Mouse (Mus musculus) MEL (cell line): Measurements from ENCODE around the gene 4930404N11Rik.

Source experiments
- CTCF ChIP-seq, 3 experiments: IDR thresholded peaks in 2 of 3; conservative IDR thresholded peaks in 1 of 3; 2 replicates each; pipeline ENCODE4 v1.5.1; 2011 to 2012; ENCODE audit warnings: low read length in 3 of 3, low read depth in 2 of 3, mild to moderate bottlenecking in 2 of 3, improper control_type of control experiment in 1 of 3, inconsistent platforms in 1 of 3, mixed read lengths in 1 of 3, moderate library complexity in 1 of 3; ENCODE audit not compliant: control insufficient read depth in 1 of 3, insufficient read depth in 1 of 3, poor library complexity in 1 of 3, severe bottlenecking in 1 of 3
- EP300 ChIP-seq, 2 experiments: IDR thresholded peaks; 2 replicates each; pipeline ENCODE4 v1.6.1; 2011; ENCODE audit warnings: improper control_type of control experiment in 2 of 2, low read length in 2 of 2, low read depth in 1 of 2, mild to moderate bottlenecking in 1 of 2
- GATA1 ChIP-seq: IDR thresholded peaks from 2 replicates; pipeline ENCODE4 v1.6.1; 2011; ENCODE audit warnings: low read depth, low read length, improper control_type of control experiment
- MAZ ChIP-seq: IDR thresholded peaks from 2 replicates; pipeline ENCODE4 v1.6.1; 2012; ENCODE audit warnings: low read depth, mild to moderate bottlenecking, inconsistent platforms, low read length, improper control_type of control experiment
- NELFE ChIP-seq: IDR thresholded peaks from 2 replicates; pipeline ENCODE4 v1.6.1; 2011; ENCODE audit warnings: low read depth, low read length, improper control_type of control experiment
- NRF1 ChIP-seq: IDR thresholded peaks from 2 replicates; pipeline ENCODE4 v1.6.1; 2014; ENCODE audit warnings: low read depth, mild to moderate bottlenecking, inconsistent platforms, low read length, improper control_type of control experiment, moderate library complexity; ENCODE audit not compliant: poor library complexity, insufficient read depth, severe bottlenecking
- POLR2A ChIP-seq, 2 experiments: IDR thresholded peaks; 2 replicates each; pipeline ENCODE4 v1.6.1; 2011 to 2012; ENCODE audit warnings: low read length in 2 of 2, mild to moderate bottlenecking in 2 of 2, control low read depth in 1 of 2, improper control_type of control experiment in 1 of 2, low read depth in 1 of 2, moderate library complexity in 1 of 2; ENCODE audit not compliant: control insufficient read depth in 1 of 2, insufficient read depth in 1 of 2, poor library complexity in 1 of 2
- TCF12 ChIP-seq: IDR thresholded peaks from 2 replicates; pipeline ENCODE4 v1.6.1; 2014; ENCODE audit warnings: low read depth, mild to moderate bottlenecking, inconsistent platforms, low read length, improper control_type of control experiment, moderate library complexity
- UBTF ChIP-seq: IDR thresholded peaks from 2 replicates; pipeline ENCODE4 v1.6.1; 2012; ENCODE audit warnings: low read depth, mild to moderate bottlenecking, inconsistent platforms, low read length, improper control_type of control experiment, moderate library complexity, borderline replicate concordance; ENCODE audit not compliant: insufficient read depth
- ZC3H11A ChIP-seq: IDR thresholded peaks from 2 replicates; pipeline ENCODE4 v1.6.1; 2012; ENCODE audit warnings: low read depth, mild to moderate bottlenecking, inconsistent platforms, low read length, improper control_type of control experiment

- no peak for TF ChIP-seq EP300 (IDR thresholded peaks at IDR 0.05; ENCODE audit: low read depth in 1 of 2, low read length in 2 of 2)
- TF ChIP-seq POLR2A (IDR thresholded peaks at IDR 0.05; ENCODE audit: control insufficient read depth in 1 of 2, insufficient read depth in 1 of 2, low read depth in 1 of 2, low read length in 2 of 2, poor library complexity in 1 of 2), result no peak
- TF ChIP-seq UBTF, result no peak
- no peak for TF ChIP-seq CTCF (IDR thresholded peaks at IDR 0.05 in 2 of 3, conservative IDR thresholded peaks at IDR 0.05 in 1 of 3; ENCODE audit: control insufficient read depth in 1 of 3, insufficient read depth in 1 of 3, low read depth in 2 of 3, low read length in 3 of 3, poor library complexity in 1 of 3, severe bottlenecking in 1 of 3)
- TF ChIP-seq NELFE, result no peak
- TF ChIP-seq MAZ, result no peak
- no peak for TF ChIP-seq GATA1
- TF ChIP-seq TCF12, result no peak
- TF ChIP-seq ZC3H11A, result no peak
- TF ChIP-seq NRF1, result no peak
Measured at GRCm38 (mm10) chr10:81389373-81389772, 23.8 kb upstream of the 4930404N11Rik start.
